Mouse (Mus musculus) olfactory bulb, adult 2 months (tissue): ENCODE data around the gene Glb1l3. TPM values are rescaled to one million over a fixed set of nuclear protein-coding genes. Genes with fewer than 3 reads are reported as not detected.
"Not testable (repeated sequence)": the region's sequence is repeated elsewhere in the genome, so short reads cannot be mapped to it uniquely, and the experiment has no call there.

Experiments used
- H3K27ac ChIP-seq: fragments of 200-500 bp; 2 replicates; pipeline ENCODE4 v1.5.1; 2012; ENCODE audit warnings: low read depth, low read length; ENCODE audit not compliant: insufficient read depth
- H3K4me1 ChIP-seq: fragments of 200-500 bp; 2 replicates; pipeline ENCODE4 v1.6.1; 2012; ENCODE audit warnings: low read length; ENCODE audit not compliant: control insufficient read depth, insufficient read depth
- H3K4me3 ChIP-seq: fragments of 200-500 bp; 2 replicates; pipeline ENCODE4 v1.5.1; 2012; ENCODE audit warnings: mild to moderate bottlenecking, low read depth, low read length, moderate library complexity; ENCODE audit not compliant: insufficient read depth
- CTCF ChIP-seq: fragments of 200-500 bp; IDR thresholded peaks from 2 replicates; pipeline ENCODE4 v1.5.1; 2012; ENCODE audit warnings: low read depth, mild to moderate bottlenecking, low read length, moderate library complexity; ENCODE audit not compliant: insufficient read depth
- POLR2A ChIP-seq: fragments of 200-500 bp; IDR thresholded peaks from 2 replicates; pipeline ENCODE4 v1.6.1; 2012; ENCODE audit warnings: mild to moderate bottlenecking, low read depth, low read length, moderate library complexity; ENCODE audit not compliant: insufficient read depth
- WGBS: fragments of 180-500 bp; shearing (Covaris S2); methylation state at CpG from one replicate; pipeline ENCODE4 v1.1.7; 2018; 5-methylcytosine and 5-hydroxymethylcytosine counted together
- polyA plus RNA-seq: library from polyadenylated mRNA; stranded (reverse); fragments of >200 nt; gene quantifications from 2 replicates; pipeline ENCODE4 v1.2.4, GENCODE M21; 2012; ENCODE audit warnings: low replicate concordance; ENCODE audit not compliant: missing spikeins, insufficient read depth, insufficient read length

Gene Glb1l3
- not detected in 2 replicates for polyA plus RNA-seq

- WGBS = 82% methylated on average over 5 of the region's 5 CpGs
- TF ChIP-seq POLR2A = no peak
- H3K4me3 ChIP-seq = no peak within 1 kb of the TSS
- no peaks in the 10 kb centered on the region for H3K4me1 ChIP-seq
- no peak within 1 kb of the TSS for H3K27ac ChIP-seq
Observed at GRCm38 (mm10) chr9:26860751-26861150, at the start of gene Glb1l3. Glb1l3 (minus strand) TSS chr9:26860890.

DNA sequence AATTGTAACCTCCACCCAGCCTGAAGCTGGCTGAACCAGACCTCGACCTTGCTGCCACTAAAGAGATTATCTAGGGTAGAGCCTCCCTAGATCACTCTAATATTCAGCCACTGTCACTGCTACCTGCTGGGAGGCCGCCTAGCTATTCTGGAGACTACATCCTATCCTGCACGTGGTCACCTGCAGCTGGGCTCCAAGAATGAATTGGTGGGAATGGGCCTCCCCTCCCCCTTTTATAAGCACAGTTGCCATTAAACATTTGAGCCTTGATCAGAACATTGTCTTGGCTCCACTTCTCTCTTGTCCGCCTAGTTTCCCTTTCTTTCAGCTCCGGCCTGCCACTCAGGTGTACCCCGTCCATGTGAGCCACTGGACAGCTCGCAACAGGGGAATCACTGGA, 9.2 kb upstream of the Glb1l3 start:
- not testable (repeated sequence) for H3K4me1 ChIP-seq, H3K27ac ChIP-seq, H3K4me3 ChIP-seq
- WGBS = 81% methylated on average over 7 of the region's 7 CpGs

DNA sequence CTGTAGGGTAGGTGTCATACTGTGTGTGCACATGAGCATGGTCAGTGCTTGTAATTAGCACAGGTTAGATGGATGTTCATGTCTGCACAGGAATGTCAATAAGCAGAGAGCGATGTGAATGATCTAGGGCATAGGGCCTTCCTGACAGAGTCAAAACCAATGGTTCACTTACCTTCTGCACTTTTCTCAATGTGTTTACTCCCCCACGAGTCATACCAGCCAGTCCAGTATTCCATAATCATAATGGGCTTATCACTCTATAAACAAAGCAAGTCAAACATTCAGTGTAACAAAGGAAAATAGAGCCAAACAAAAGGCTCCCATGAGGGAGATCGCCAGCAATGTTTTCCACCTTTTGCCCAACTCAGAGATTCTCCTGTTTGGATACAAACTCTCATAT, 29.6 kb downstream of the Glb1l3 start:
- H3K27ac ChIP-seq = no peak overlapping the region
- TF ChIP-seq CTCF (no peak), POLR2A (no peak)
- 85% methylated on average over 3 of the region's 3 CpGs for WGBS
- H3K4me3 ChIP-seq = no peak overlapping the region
- no peaks in the 10 kb centered on the region for H3K4me1 ChIP-seq

DNA sequence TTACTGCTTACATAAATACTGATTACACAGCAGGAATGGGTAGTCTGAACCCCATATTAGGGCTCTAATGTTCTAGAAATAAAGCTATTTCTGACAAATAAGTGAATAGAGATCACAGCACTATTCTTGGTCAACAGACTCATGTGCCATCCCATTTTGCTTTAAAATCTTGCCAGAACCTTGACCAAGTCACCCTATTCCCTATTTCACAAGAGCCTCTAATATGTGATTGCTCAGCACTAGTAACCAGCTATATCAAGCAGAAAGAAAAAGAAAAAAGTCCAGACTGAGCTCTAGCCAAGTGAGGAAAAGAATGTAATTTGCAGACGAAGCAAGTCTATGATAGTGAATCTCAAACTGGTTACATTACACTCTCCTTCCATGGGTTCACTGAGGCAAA, 40.7 kb downstream of the Glb1l3 start:
- TF ChIP-seq CTCF = no peak
- no peak for TF ChIP-seq POLR2A
- Histone ChIP-seq H3K4me3 (no peak overlapping the region), H3K27ac (no peak overlapping the region), H3K4me1 (no peaks in the 10 kb centered on the region)
- 46% methylated on average over 1 of the region's 1 CpGs for WGBS

DNA sequence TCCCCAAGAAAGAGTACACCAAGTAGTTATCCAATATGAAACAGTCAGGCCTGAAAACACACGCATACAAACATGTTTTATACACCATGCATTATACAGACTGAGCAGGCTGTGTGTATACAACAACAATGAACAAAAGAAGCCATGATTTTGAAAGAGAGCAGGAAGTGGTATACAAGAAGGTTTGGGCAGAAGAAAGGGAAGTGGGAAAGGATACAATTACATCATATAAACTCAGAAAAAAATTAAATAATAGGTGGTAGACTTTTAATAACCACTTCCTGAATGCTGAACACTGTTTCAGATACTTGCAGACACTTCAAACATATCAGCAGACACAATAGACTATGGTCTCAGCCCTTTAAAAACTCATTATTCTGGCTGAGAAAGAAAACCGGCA, 52.0 kb downstream of the Glb1l3 start:
- Histone ChIP-seq H3K27ac (no peak overlapping the region), H3K4me1 (peaks cover 6% of the 10 kb centered on the region), H3K4me3 (no peak overlapping the region)
- WGBS = 82% methylated on average over 2 of the region's 2 CpGs
- TF ChIP-seq CTCF (no peak), POLR2A (no peak)

DNA sequence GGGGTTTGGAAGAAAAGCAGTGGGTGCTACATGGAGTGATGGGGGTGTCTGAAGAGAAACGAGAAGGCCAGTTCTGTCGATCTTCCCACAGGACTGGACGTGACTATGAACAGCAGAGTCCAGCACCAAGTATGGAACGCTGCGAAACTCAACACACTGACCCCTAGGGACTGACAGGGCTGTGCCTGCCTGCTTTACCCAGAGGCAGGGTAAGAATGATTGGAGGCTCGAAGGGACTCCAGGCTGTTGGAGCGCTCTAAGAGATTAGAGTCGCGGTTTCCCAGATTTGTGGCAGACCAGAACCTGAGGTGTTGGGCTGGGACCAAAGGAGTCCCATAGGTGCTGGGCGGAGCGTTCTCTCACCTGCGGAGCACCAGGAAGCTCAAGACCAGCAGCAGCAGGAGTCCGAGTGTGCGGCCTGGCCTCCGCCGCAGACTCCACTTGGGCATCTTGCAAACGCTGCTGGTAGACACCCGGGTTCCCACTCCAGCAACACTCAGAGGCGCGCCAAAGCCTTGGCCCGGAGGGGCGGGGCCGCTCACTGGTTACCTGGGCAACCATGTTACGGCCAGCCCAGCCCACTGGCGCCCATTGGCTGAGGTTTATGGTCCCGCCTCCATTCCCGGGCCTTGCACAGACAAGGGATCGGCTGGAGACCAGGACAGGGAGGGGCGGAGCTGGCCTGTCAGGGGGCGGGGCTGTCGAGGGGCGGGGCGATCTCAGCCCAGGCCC, 54.6 kb downstream of the Glb1l3 start, which contains the start of gene Glb1l2:
TSS of gene Glb1l2 (minus strand) at position 534 of the 732 bp plus-strand sequence.
- Histone ChIP-seq H3K4me1 (peaks cover 6% of the 10 kb centered on the region), H3K27ac (no peak within 1 kb of the TSS), H3K4me3 (peak within 1 kb of the TSS; percentile 23)
- WGBS = 3% methylated on average over 33 of the region's 33 CpGs
- TF ChIP-seq POLR2A (no peak), CTCF (no peak)

GRCm38 (mm10) chr9:26804321-26804720, 56.4 kb downstream of the Glb1l3 start:
- TF ChIP-seq CTCF (no peak), POLR2A (no peak)
- Histone ChIP-seq H3K4me1 (peaks cover 6% of the 10 kb centered on the region), H3K4me3 (no peak overlapping the region), H3K27ac (no peak overlapping the region)

GRCm38 (mm10) chr9:26800357-26800756, 60.3 kb downstream of the Glb1l3 start:
- no peak for TF ChIP-seq CTCF
- TF ChIP-seq POLR2A = no peak
- no peak overlapping the region for H3K4me3 ChIP-seq
- H3K27ac ChIP-seq = no peak overlapping the region
- 98% methylated on average over 2 of the region's 2 CpGs for WGBS
- no peaks in the 10 kb centered on the region for H3K4me1 ChIP-seq

DNA sequence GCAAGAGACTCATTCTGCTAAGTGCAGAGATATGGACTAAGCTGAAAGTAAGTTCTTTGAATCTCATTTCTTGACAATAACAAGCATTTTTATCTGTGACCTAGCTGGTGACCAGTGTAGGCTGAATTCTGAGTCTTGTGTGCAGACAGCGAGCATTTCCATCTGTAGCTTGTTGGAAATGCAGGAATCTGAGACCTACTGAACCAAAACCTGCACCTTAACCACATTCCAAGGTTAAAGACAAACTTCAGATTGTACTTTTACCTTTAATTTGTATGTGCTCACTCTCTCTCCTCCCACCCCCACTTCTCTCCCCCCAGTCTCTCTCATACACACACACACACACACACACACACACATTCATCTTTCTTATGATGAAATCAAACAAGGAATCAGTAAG, 62.0 kb downstream of the Glb1l3 start:
- Histone ChIP-seq H3K27ac (no peak overlapping the region), H3K4me3 (no peak overlapping the region), H3K4me1 (no peaks in the 10 kb centered on the region)
- 93% methylated on average over 1 of the region's 1 CpGs for WGBS
- TF ChIP-seq POLR2A (no peak), CTCF (no peak)

- TF ChIP-seq POLR2A (no peak), CTCF (no peak)
- Histone ChIP-seq H3K27ac (no peak overlapping the region), H3K4me1 (no peaks in the 10 kb centered on the region), H3K4me3 (no peak overlapping the region)
- WGBS = 90% methylated on average over 3 of the region's 3 CpGs
Observed at GRCm38 (mm10) chr9:26798205-26798604, 62.5 kb downstream of the Glb1l3 start.
